ENCODE assay signal across 8 mouse cellular contexts in the genomic region with DNA sequence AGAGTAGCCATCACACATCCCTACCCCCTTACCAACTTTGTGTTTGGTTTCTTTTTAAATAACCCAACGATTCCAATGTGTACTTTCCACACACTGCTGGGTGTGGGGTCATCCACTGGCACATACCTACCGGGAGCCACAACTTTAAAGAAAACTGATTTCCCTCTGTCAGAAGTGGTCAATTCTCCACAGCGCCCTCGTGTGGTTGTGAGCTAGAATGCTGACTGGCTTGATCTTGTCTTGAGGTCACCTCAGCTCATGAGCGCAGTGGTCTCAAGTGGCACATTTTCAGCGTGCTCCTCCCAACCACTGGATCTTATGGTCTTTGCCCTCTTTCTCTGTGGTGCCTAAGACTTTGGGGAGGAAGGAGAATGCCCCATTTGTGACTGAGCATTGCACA. TPM values are rescaled to one million over a fixed set of nuclear protein-coding genes. Genes with fewer than 3 reads are reported as not detected.
DNase-seq lines count a peak whose midpoint lies in the region; ATAC-seq and TF ChIP-seq lines count a peak whose summit lies in the region.

No protein-coding gene starts in this region.

- no peak overlapping the region for H3K4me2 ChIP-seq in midbrain, postnatal 0 days (ENCODE audit: low read depth, low read length, poor library complexity, severe bottlenecking)

- no peaks in the 10 kb centered on the region for H3K4me1 ChIP-seq in midbrain, postnatal 0 days (ENCODE audit: insufficient read depth, low read length)

- no peaks in the 10 kb centered on the region for H3K9me3 ChIP-seq in midbrain, postnatal 0 days (ENCODE audit: low read length)

- H3K27ac ChIP-seq in midbrain, postnatal 0 days (ENCODE audit: low read depth, low read length) = no peak overlapping the region

- peak; percentile 5 to 31 for DNase-seq in heart, postnatal 10 days
- no peak for DNase-seq in heart, adult 9 months (ENCODE audit: low spot score in 2 of 2)
- peak; percentile 40 to 42 for DNase-seq in right cerebral cortex, adult 2 months (ENCODE audit: low spot score in 2 of 2)
- DNase-seq in right cerebral cortex, postnatal 36 days (ENCODE audit: low spot score in 2 of 2) = no peak
- DNase-seq in c-Kit-positive CD71-negative TER-119-negative erythroid progenitor cells, embryonic 14.5 days (ENCODE audit: low read depth) = peak; percentile 52
- peak; percentile 3 for DNase-seq in fibroblast of lung, adult 2 months (ENCODE audit: low read depth)
- DNase-seq in midbrain, postnatal 0 days (ENCODE audit: low spot score) = peak; percentile 52
- DNase-seq in thymus, postnatal 25 days = peak; percentile 51

- H3K4me3 ChIP-seq in midbrain, postnatal 0 days (ENCODE audit: low read depth, low read length) = no peak overlapping the region

- H3K9ac ChIP-seq in midbrain, postnatal 0 days (replicated peaks; ENCODE audit: low read length, poor library complexity, severe bottlenecking) = no peak overlapping the region

- peak; percentile 67 for TF ChIP-seq CTCF in midbrain, postnatal 0 days (IDR thresholded peaks at IDR 0.05)

- intact Hi-C loops in heart, postnatal 10 days (cut with DNase I) = no loop called here

- WGBS in midbrain, postnatal 0 days = 23% methylated on average over 6 of the region's 6 CpGs

- no peak for ATAC-seq in midbrain, postnatal 0 days (ENCODE audit: low FRiP score)

- H3K36me3 ChIP-seq in midbrain, postnatal 0 days (ENCODE audit: insufficient read depth, low read length) = no peaks in the 10 kb centered on the region

- H3K27me3 ChIP-seq in midbrain, postnatal 0 days (ENCODE audit: insufficient read depth, low read length) = no peaks in the 10 kb centered on the region

RNA-seq across cellular contexts. Expression of gene Nms, which starts 2.2 kb away (rescaled TPM):
- not detected for total RNA-seq in heart, postnatal 10 days (2021)
- total RNA-seq in midbrain, postnatal 0 days (2014; rRNA removed) = 0.33 TPM in 1 of 2 replicates, not detected in the other
- polyA plus RNA-seq in midbrain, postnatal 0 days (2015; fragmentation: Nextera tagmentation; extraction: Ambion mirVana) = 0.57 and 0.63 TPM in 2 replicates

RNA-seq across cellular contexts. Expression of gene Chst10, which starts 38.8 kb away (rescaled TPM):
- under 1 TPM; 0.41 to 0.47 TPM for total RNA-seq in heart, postnatal 10 days (2021)
- 85.2 and 88.5 TPM in 2 replicates for total RNA-seq in midbrain, postnatal 0 days (2014; rRNA removed)
- 66.4 and 68.9 TPM in 2 replicates for polyA plus RNA-seq in midbrain, postnatal 0 days (2015; fragmentation: Nextera tagmentation; extraction: Ambion mirVana)

RNA-seq across cellular contexts. Expression of gene Pdcl3, which starts 48.6 kb away (rescaled TPM):
- total RNA-seq in heart, postnatal 10 days (2021) = 10 to 100 TPM; 96.0 to 99.9 TPM
- total RNA-seq in midbrain, postnatal 0 days (2014; rRNA removed) = 34.1 and 45.0 TPM in 2 replicates
- 144 and 146 TPM in 2 replicates for polyA plus RNA-seq in midbrain, postnatal 0 days (2015; fragmentation: Nextera tagmentation; extraction: Ambion mirVana)

Comparison
In these comparisons a context has a peak if more than half of its experiments do, and no peak if none do; other contexts are left out.
1. DNase-seq: peak in heart, postnatal 10 days (2 of 2), right cerebral cortex, adult 2 months (2 of 2), c-Kit-positive CD71-negative TER-119-negative erythroid progenitor cells, embryonic 14.5 days (single experiment), fibroblast of lung, adult 2 months (single experiment), midbrain, postnatal 0 days (single experiment) and thymus, postnatal 25 days (single experiment); none in heart, adult 9 months (0 of 2) and right cerebral cortex, postnatal 36 days (0 of 2).
2. RNA of gene Chst10, which starts 38.8 kb away (total RNA-seq): 85.2 to 88.5 TPM in midbrain, postnatal 0 days; 0.41 to 0.47 TPM in heart, postnatal 10 days; every median in the first group is over 10 times any median in the second.